ENCODE assay signal across 19 mouse cellular contexts in genomic region chr8:61142845-61143244, GRCm38 (mm10).
"Had no signal": no experiment of that assay in that cellular context is flagged by ENCODE, and none has a peak within 500 bp of the region (broad histone marks: within the 10 kb centered on the region; RNA-seq: fewer than 3 reads in every experiment).

No protein-coding gene starts in this region.

- H3K4me1 ChIP-seq: neural tube, embryonic 13.5 days; neural tube, embryonic 15.5 days; stomach, embryonic 15.5 days had no signal

- H3K9ac ChIP-seq: lung, embryonic 14.5 days; midbrain, embryonic 12.5 days; neural tube, embryonic 13.5 days; neural tube, embryonic 15.5 days; stomach, embryonic 15.5 days had no signal

- H3K9me3 ChIP-seq: midbrain, embryonic 10.5 days; midbrain, embryonic 12.5 days; neural tube, embryonic 13.5 days; neural tube, embryonic 15.5 days; stomach, embryonic 15.5 days had no signal

- DNase-seq: lung, adult 18-20 months; lung, embryonic 14.5 days; lung, postnatal 10 days; lung, postnatal 4 days; midbrain, embryonic 14.5 days; retina, postnatal 1 day; right cerebral cortex, adult 18-20 months; right cerebral cortex, postnatal 25 days; right cerebral cortex, postnatal 4 days; thymus, adult 18-20 months; thymus, postnatal 14 days; thymus, postnatal 36 days had no signal

- H3K27ac ChIP-seq: midbrain, embryonic 12.5 days; neural tube, embryonic 13.5 days; neural tube, embryonic 15.5 days; stomach, embryonic 15.5 days had no signal

- H3K4me2 ChIP-seq: lung, embryonic 14.5 days; midbrain, embryonic 12.5 days; neural tube, embryonic 13.5 days; neural tube, embryonic 15.5 days; stomach, embryonic 15.5 days had no signal

- H3K27me3 ChIP-seq: midbrain, embryonic 12.5 days; neural tube, embryonic 13.5 days; neural tube, embryonic 15.5 days; stomach, embryonic 15.5 days had no signal

- ATAC-seq: midbrain, embryonic 16.5 days had no signal

- H3K36me3 ChIP-seq: midbrain, embryonic 10.5 days; midbrain, embryonic 12.5 days; neural tube, embryonic 13.5 days; neural tube, embryonic 15.5 days; stomach, embryonic 15.5 days had no signal

- H3K4me3 ChIP-seq: midbrain, embryonic 10.5 days; midbrain, embryonic 12.5 days; myocyte; neural tube, embryonic 13.5 days; neural tube, embryonic 15.5 days; stomach, embryonic 15.5 days had no signal
